Mouse (Mus musculus): ENCODE results near the gene Gm17657. TPM values are rescaled to one million over a fixed set of nuclear protein-coding genes. Genes with fewer than 3 reads are reported as not detected.
A peak's percentile ranks its signal among the peaks of the same experiment; 100 is the strongest.

Gene Gm17657
- not detected for polyA plus RNA-seq (2021)

GRCm38 (mm10) chr17:29549543-29550428 lies at the start of gene Gm17657, which contains the start of gene Tbc1d22b:
TSS of gene Gm17657 (minus strand) at chr17:29549638.
TSS of gene Tbc1d22b (plus strand) at chr17:29549785.
- POLR2A ChIA-PET = no interaction called here
- peak; percentile 35 for DNase-seq (ENCODE audit: low read depth, low spot score)
- peak; percentile 87 for ATAC-seq
- TF ChIP-seq CTCF (IDR thresholded peaks at IDR 0.05) = no peak
- no peaks in the 10 kb centered on the region for H3K27me3 ChIP-seq
- in situ Hi-C loops (cut with MboI; ENCODE audit: low pct_unique_long_range_greater_than_20kb) = no loop called here
- CTCF ChIA-PET = no interaction called here

GRCm38 (mm10) chr17:29599051-29599450 lies 49.6 kb upstream of the Gm17657 start:
- ATAC-seq (no peak), DNase-seq (ENCODE audit: low read depth, low spot score) (no peak)
- H3K27me3 ChIP-seq = no peaks in the 10 kb centered on the region
- no peak for TF ChIP-seq CTCF (IDR thresholded peaks at IDR 0.05)
- in situ Hi-C loops (cut with MboI; ENCODE audit: low pct_unique_long_range_greater_than_20kb) = no loop called here
- POLR2A ChIA-PET = no interaction called here
- CTCF ChIA-PET = no interaction called here

GRCm38 (mm10) chr17:29596771-29597132 lies 47.3 kb upstream of the Gm17657 start:
- CTCF ChIA-PET = no interaction called here
- POLR2A ChIA-PET = no interaction called here

GRCm38 (mm10) chr17:29595891-29596770 lies 46.7 kb upstream of the Gm17657 start:
- DNase-seq (ENCODE audit: low read depth, low spot score) = no peak
- CTCF ChIA-PET = no interaction called here
- POLR2A ChIA-PET = no interaction called here
- ATAC-seq = no peak
- TF ChIP-seq CTCF (IDR thresholded peaks at IDR 0.05) = no peak
- in situ Hi-C loops (cut with MboI; ENCODE audit: low pct_unique_long_range_greater_than_20kb) = no loop called here
- no peaks in the 10 kb centered on the region for H3K27me3 ChIP-seq

More at GRCm38 (mm10) chr17:29596771-29597132, 47.3 kb upstream of the Gm17657 start:
- no peak for TF ChIP-seq CTCF (IDR thresholded peaks at IDR 0.05)
- ATAC-seq = no peak
- no peak for DNase-seq (ENCODE audit: low read depth, low spot score)
- in situ Hi-C loops (cut with MboI; ENCODE audit: low pct_unique_long_range_greater_than_20kb) = no loop called here
- H3K27me3 ChIP-seq = no peaks in the 10 kb centered on the region

GRCm38 (mm10) chr17:29589221-29589898 lies 39.9 kb upstream of the Gm17657 start:
- in situ Hi-C loops (cut with MboI; ENCODE audit: low pct_unique_long_range_greater_than_20kb) = no loop called here
- no peak for TF ChIP-seq CTCF (IDR thresholded peaks at IDR 0.05)
- DNase-seq (ENCODE audit: low read depth, low spot score) (no peak), ATAC-seq (no peak)
- CTCF ChIA-PET = interaction anchor here (1.7 kb wide), 1 partner anchor 14 kb away, joined by 4 read pairs; no protein-coding TSS in a partner anchor
- no peaks in the 10 kb centered on the region for H3K27me3 ChIP-seq
- POLR2A ChIA-PET = interaction anchor here (0.5 kb wide), 1 partner anchor 242 kb away, joined by 3 read pairs; the partner anchor contains the start of gene Mtch1

GRCm38 (mm10) chr17:29586921-29587320 lies 37.5 kb upstream of the Gm17657 start:
- in situ Hi-C loops (cut with MboI; ENCODE audit: low pct_unique_long_range_greater_than_20kb) = no loop called here
- H3K27me3 ChIP-seq = no peaks in the 10 kb centered on the region
- TF ChIP-seq CTCF (IDR thresholded peaks at IDR 0.05) = no peak
- DNase-seq (ENCODE audit: low read depth, low spot score) = no peak
- ChIA-PET POLR2A (no interaction called here), CTCF (interaction anchor here (1.3 kb wide), 1 partner anchor 17 kb away, joined by 3 read pairs; no protein-coding TSS in a partner anchor)
- ATAC-seq = no peak

GRCm38 (mm10) chr17:29585446-29585845 lies 36.0 kb upstream of the Gm17657 start:
- H3K27me3 ChIP-seq = no peaks in the 10 kb centered on the region
- ChIA-PET CTCF (no interaction called here), POLR2A (no interaction called here)
- no peak for DNase-seq (ENCODE audit: low read depth, low spot score)
- in situ Hi-C loops (cut with MboI; ENCODE audit: low pct_unique_long_range_greater_than_20kb) = no loop called here
- TF ChIP-seq CTCF (IDR thresholded peaks at IDR 0.05) = no peak
- ATAC-seq = no peak

GRCm38 (mm10) chr17:29584737-29585136 lies 35.3 kb upstream of the Gm17657 start:
- CTCF ChIA-PET = no interaction called here
- no peak for DNase-seq (ENCODE audit: low read depth, low spot score)

GRCm38 (mm10) chr17:29584306-29584705 lies 34.9 kb upstream of the Gm17657 start:
- ATAC-seq (no peak), DNase-seq (ENCODE audit: low read depth, low spot score) (no peak)
- no peaks in the 10 kb centered on the region for H3K27me3 ChIP-seq
- in situ Hi-C loops (cut with MboI; ENCODE audit: low pct_unique_long_range_greater_than_20kb) = no loop called here
- ChIA-PET POLR2A (no interaction called here), CTCF (no interaction called here)
- no peak for TF ChIP-seq CTCF (IDR thresholded peaks at IDR 0.05)

More at GRCm38 (mm10) chr17:29584737-29585136, 35.3 kb upstream of the Gm17657 start:
- H3K27me3 ChIP-seq = no peaks in the 10 kb centered on the region
- POLR2A ChIA-PET = no interaction called here
- ATAC-seq = no peak
- in situ Hi-C loops (cut with MboI; ENCODE audit: low pct_unique_long_range_greater_than_20kb) = no loop called here
- no peak for TF ChIP-seq CTCF (IDR thresholded peaks at IDR 0.05)

GRCm38 (mm10) chr17:29583569-29583968 lies 34.1 kb upstream of the Gm17657 start:
- in situ Hi-C loops (cut with MboI; ENCODE audit: low pct_unique_long_range_greater_than_20kb) = no loop called here
- DNase-seq (ENCODE audit: low read depth, low spot score) (no peak), ATAC-seq (no peak)
- H3K27me3 ChIP-seq = no peaks in the 10 kb centered on the region
- ChIA-PET CTCF (no interaction called here), POLR2A (no interaction called here)
- TF ChIP-seq CTCF (IDR thresholded peaks at IDR 0.05) = no peak
